Mouse (Mus musculus) embryonic fibroblast, embryonic 13.5 days (primary cell): ENCODE data around the gene Gm9508.
"Not testable (repeated sequence)": the region's sequence is repeated elsewhere in the genome, so short reads cannot be mapped to it uniquely, and the experiment has no call there.

ENCODE experiments used
- CTCF ChIP-seq: IDR thresholded peaks from 2 replicates; pipeline ENCODE4 v1.5.1; 2011; ENCODE audit warnings: mild to moderate bottlenecking, control low read depth, low read length, moderate library complexity, borderline replicate concordance; ENCODE audit not compliant: insufficient read depth
- POLR2A ChIP-seq: IDR thresholded peaks from 2 replicates; pipeline ENCODE4 v1.6.1; 2011; ENCODE audit warnings: low read depth, mild to moderate bottlenecking, control low read depth, low read length, moderate library complexity

DNA sequence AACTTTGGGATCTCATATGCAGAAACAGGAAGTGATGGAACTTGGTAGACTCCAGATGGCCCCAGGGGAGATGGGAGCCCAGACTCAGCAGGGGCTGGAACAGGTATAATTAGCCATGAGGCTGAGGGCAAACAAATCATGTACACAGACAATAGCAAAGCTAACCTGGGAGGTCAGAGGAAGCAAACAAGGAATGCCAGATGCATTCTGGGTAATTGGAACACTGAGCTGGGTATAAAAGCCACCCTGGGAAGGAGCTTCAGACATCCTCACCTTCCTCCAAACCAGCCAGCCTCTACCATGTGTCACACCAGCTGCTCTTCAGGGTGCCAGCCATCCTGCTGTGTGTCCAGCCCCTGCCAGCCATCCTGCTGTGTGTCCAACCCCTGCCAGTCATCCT lies 14.1 kb upstream of the Gm9508 start, which contains the start of gene Gm10024:
- not testable (repeated sequence) for TF ChIP-seq CTCF, POLR2A
